Mouse (Mus musculus) heart, postnatal 4 days (tissue): ENCODE results near the gene Pgbd5. TPM values are rescaled to one million over a fixed set of nuclear protein-coding genes. Genes with fewer than 3 reads are reported as not detected.
A peak's percentile ranks its signal among the peaks of the same experiment; 100 is the strongest.
"Not testable (repeated sequence)": the region's sequence is repeated elsewhere in the genome, so short reads cannot be mapped to it uniquely, and the experiment has no call there.

Experiments used
- DNase-seq: peaks from one replicate; pipeline ENCODE4 v3.0.0; 2021
- total RNA-seq, 2 experiments: library from RNA; stranded (reverse); gene quantifications; 2 replicates each; pipeline ENCODE4 v1.2.3; 2021

The Pgbd5 gene
- total RNA-seq, 2 experiments from 2014 or later: 3.0 to 3.6 TPM

GRCm38 (mm10) chr8:124429417-124429816 is 10.0 kb downstream of the Pgbd5 start:
- peak; percentile 34 for DNase-seq

GRCm38 (mm10) chr8:124428721-124429120 is 10.7 kb downstream of the Pgbd5 start:
- not testable (repeated sequence) for DNase-seq

- DNase-seq: peak; percentile 52
Observed at GRCm38 (mm10) chr8:124421413-124421812, 18.0 kb downstream of the Pgbd5 start.

- DNase-seq: no peak
Observed at GRCm38 (mm10) chr8:124418927-124419326, 20.5 kb downstream of the Pgbd5 start.

- DNase-seq: peak; percentile 36
Observed at GRCm38 (mm10) chr8:124418185-124418584, 21.3 kb downstream of the Pgbd5 start.

GRCm38 (mm10) chr8:124416646-124417045 is 22.8 kb downstream of the Pgbd5 start:
- DNase-seq: no peak

- DNase-seq: no peak
Observed at GRCm38 (mm10) chr8:124415789-124416188, 23.7 kb downstream of the Pgbd5 start.

- peak; percentile 70 for DNase-seq
Observed at GRCm38 (mm10) chr8:124415002-124415401, 24.5 kb downstream of the Pgbd5 start.

- DNase-seq: no peak
Observed at GRCm38 (mm10) chr8:124413244-124413965, 26.1 kb downstream of the Pgbd5 start.

- DNase-seq: peak; percentile 19
Observed at GRCm38 (mm10) chr8:124412496-124413243, 26.8 kb downstream of the Pgbd5 start.

GRCm38 (mm10) chr8:124404471-124405260 is 34.8 kb downstream of the Pgbd5 start:
- DNase-seq: no peak

GRCm38 (mm10) chr8:124403876-124404275 is 35.6 kb downstream of the Pgbd5 start:
- DNase-seq: peak; percentile 54

GRCm38 (mm10) chr8:124399403-124399861 is 40.0 kb downstream of the Pgbd5 start:
- peak; percentile 42 for DNase-seq

- peak; percentile 59 for DNase-seq
Observed at GRCm38 (mm10) chr8:124398843-124399402, 40.5 kb downstream of the Pgbd5 start.

- no peak for DNase-seq
Observed at GRCm38 (mm10) chr8:124397321-124398065, 42.0 kb downstream of the Pgbd5 start.

GRCm38 (mm10) chr8:124396531-124396930 is 42.9 kb downstream of the Pgbd5 start:
- DNase-seq: no peak

GRCm38 (mm10) chr8:124395392-124395791 is 44.1 kb downstream of the Pgbd5 start:
- DNase-seq: no peak

- no peak for DNase-seq
Observed at GRCm38 (mm10) chr8:124394951-124395350, 44.5 kb downstream of the Pgbd5 start.

- no peak for DNase-seq
Observed at GRCm38 (mm10) chr8:124393927-124394326, 45.5 kb downstream of the Pgbd5 start.

GRCm38 (mm10) chr8:124393013-124393412 is 46.4 kb downstream of the Pgbd5 start:
- no peak for DNase-seq

- DNase-seq: no peak
Observed at GRCm38 (mm10) chr8:124392271-124393012, 47.0 kb downstream of the Pgbd5 start.
